Mouse (Mus musculus): Measurements from ENCODE around the gene Cdc42bpg. TPM values are rescaled to one million over a fixed set of nuclear protein-coding genes. Genes with fewer than 3 reads are reported as not detected.

Cdc42bpg gene
- 22.0 and 23.7 TPM in 2 replicates for polyA plus RNA-seq (2012; rRNA removed)

DNA sequence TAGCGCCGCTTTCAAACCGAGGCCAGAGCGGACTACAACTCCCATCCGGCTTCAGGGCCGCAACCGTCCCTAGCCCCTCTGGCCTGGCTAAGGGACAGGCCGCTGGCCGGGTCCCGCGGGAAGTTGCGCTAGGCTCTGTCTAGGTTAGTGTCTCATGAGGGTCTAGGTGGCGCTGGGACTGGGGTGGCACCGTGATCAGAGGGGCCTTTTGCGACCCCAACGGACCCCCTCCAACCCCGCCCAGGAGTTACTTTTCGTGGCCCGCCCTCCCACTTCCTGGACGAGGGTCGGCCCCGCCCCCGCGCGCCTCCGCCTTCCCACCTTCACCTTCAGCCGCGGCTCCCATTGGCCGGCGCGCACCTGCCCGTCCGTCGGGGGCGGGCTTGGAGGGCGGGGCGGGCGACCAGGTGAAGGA lies at the start of gene Cdc42bpg:
TSS of gene Cdc42bpg (plus strand) at position 320 of the 415 bp plus-strand sequence.

DNA sequence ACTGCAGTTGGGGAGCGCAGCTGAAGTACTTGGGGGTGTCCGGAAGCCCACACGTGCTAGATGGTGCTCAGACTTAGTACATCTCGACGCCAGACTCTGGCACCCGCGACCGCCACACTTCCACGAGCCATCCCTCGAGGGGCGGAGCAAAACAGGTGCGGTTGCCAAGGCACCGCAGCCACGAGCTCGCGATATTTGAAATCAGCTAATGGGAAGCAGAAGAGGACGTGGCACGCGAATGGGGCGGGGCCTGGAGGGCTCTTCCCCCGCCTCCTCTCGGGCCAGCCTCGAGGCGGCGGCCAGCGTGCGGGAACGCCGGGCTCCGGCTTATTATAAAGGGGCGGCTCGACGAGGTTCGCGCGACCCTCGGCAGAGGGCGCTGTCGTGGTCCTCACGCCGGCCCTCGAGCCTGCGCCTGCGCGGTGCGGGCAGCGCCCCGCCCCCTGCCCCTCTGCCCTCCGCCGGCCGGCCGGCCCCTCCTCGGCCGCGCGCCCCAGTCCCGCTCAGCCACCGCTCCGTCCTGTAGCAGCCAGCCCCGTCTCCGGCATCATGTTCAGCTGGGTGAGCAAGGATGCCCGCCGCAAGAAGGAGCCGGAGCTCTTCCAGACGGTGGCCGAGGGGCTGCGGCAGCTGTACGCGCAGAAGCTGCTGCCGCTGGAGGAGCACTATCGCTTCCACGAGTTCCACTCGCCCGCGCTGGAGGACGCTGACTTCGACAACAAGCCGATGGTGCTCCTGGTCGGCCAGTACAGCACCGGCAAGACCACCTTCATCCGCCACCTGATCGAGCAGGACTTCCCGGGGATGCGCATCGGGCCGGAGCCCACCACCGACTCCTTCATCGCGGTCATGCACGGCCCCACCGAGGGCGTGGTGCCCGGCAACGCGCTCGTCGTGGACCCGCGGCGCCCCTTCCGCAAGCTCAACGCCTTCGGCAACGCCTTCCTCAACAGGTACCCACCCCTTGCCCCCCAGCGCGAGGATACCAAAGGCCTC lies 29.5 kb upstream of the Cdc42bpg start, which contains the start of gene Ehd1:
TSS of gene Ehd1 (plus strand) at position 300 of the 996 bp plus-strand sequence.

DNA sequence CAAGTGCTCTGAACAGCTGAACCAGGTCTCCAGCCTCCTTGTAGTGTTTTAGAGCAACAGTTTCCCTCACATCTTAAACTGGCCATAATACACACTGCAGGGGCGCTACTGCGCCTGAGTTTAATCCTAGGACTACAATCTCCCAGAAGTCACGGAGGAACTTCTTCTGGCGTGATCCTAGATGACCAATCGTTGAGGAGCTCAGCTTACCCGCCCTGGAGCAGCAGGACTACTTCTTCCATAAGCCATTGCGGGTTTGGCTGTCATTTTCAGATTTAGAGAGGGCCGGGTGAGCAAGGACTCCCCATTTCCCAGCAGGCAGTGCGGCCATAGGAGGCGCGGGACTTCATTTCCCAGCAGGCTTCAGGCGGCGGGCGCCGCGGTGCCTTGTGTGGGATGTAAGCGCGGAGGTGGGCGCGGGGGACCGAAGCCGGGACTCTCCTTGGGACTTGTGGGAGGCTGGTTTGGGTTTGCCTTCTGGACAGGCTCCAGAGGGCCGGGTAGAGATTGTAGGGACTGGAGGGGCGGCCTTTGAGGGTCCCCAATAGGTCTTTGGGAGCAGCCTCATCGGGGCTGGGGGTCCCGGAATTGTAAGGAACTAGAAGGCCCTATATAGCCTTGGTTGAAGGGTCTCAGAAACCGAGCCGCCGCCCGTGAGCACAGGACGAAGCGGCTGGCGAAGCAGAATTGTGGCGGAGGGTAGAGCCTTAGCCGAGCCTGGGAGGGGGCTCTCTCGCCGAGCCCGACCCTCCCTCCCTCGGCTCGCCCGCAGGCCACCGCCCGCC lies 28.6 kb downstream of the Cdc42bpg start, which contains the start of gene Men1:
TSS of gene Men1 (plus strand) at position 307 of the 785 bp plus-strand sequence.

DNA sequence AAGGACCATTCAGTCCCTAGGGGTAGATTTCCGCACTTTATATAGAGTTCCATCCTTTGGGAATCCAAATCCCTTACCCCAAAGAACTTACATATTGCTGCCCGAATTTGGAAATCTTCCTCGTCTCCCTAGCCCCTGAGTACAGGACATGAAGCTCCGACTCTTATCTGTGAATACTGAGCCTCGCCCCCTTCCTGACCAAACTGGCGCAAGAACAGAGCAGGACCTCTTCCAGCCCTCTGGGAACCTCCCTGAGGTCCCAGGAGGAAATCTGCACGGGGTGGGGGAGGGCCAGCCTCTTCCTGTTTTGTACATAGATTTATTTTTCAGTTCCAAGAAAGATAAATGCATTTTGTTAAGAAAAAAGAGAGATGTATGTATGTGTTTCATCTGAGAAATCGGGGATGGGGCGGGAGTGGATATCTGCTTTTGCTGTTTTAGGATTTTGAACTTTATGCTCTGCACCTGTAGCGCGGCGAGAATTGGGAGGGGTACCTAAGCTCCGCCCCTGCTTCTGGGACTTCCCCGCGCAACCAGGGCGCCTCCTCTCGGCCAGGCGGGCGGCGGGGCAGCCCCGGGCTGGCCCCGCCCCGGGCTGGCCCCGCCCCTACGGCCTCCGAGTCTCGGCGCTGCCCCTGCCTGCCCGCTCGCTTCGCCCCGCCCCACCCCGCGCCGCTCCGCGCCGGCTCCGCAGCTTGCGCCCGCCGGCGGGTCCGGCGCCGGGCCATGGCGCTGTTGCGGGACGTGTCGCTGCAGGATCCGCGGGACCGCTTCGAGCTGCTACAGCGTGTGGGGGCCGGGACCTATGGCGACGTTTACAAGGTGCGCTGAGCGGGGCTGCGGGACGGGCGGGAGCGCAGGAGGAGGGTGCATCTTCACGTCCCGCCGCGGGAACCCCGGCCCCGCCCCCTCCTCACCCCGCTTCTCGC lies 34.5 kb downstream of the Cdc42bpg start, which contains the start of gene Map4k2:
TSS of gene Map4k2 (plus strand) at position 612 of the 929 bp plus-strand sequence.

DNA sequence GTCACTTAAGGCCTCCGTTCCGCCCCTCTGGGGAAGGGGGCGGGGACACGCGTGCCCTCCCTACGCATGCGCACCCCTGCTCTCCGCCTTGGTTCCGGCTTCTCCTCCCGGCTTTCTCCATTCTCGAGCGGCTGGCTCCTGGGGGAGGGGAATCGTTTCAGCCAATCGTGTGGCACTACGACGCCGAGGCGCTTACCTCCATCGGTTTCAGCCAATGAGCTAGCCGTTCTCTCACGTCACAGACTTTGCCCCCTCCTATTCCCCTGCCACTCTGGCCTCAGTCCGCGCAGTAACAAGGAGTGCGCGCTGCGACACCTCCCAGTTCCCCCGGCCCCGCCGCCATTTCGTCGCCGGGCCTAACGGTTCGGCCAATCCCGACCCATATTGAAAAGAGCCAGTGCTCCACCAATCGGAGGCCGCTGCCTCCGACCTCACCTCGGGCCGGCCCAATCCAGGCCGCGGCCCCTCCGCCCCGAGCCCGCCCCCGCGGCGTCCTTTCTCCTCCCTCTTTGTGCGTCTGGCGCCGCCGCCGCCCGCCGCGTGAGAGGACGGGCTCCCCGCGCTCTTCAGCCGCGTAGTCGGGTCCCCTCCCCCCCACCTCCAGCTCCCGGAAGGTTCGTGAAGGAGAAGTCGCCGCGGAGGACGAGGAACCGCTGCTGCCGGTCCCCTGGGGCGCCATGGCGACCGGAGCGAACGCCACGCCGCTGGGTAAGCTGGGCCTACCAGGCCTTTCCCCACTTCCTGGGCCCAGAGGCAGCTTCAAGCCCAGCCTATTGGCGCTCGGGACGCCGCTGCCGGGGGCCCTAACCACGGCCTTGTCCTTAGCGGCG lies 57.4 kb downstream of the Cdc42bpg start, which contains the start of gene Sf1:
TSS of gene Sf1 (plus strand) at position 280 of the 830 bp plus-strand sequence.

Other genes with a start within 250 kb of the Cdc42bpg start
- 18.5 and 22.7 TPM in 2 replicates for gene Mrpl49, start 248.7 kb upstream of the Cdc42bpg start, polyA plus RNA-seq (2012; rRNA removed)
- 2,067 and 2,719 TPM in 2 replicates for gene Fau, start 248.6 kb upstream of the Cdc42bpg start, polyA plus RNA-seq (2012; rRNA removed)
- gene Znhit2, start 245.3 kb upstream of the Cdc42bpg start, polyA plus RNA-seq (2012; rRNA removed) = 98.8 and 129 TPM in 2 replicates
- gene Tm7sf2, start 238.1 kb upstream of the Cdc42bpg start, polyA plus RNA-seq (2012; rRNA removed) = 64.3 and 73.1 TPM in 2 replicates
- gene Vps51, start 229.2 kb upstream of the Cdc42bpg start, polyA plus RNA-seq (2012; rRNA removed) = 102 and 114 TPM in 2 replicates
- not detected in 2 replicates for gene Tmem262, start 226.4 kb upstream of the Cdc42bpg start, polyA plus RNA-seq (2012; rRNA removed)
- 0.52 and 0.77 TPM in 2 replicates for gene Gm28374, start 224.2 kb upstream of the Cdc42bpg start, polyA plus RNA-seq (2012; rRNA removed)
- gene Zfpl1, start 221.5 kb upstream of the Cdc42bpg start, polyA plus RNA-seq (2012; rRNA removed) = 107 and 147 TPM in 2 replicates
- gene Cdca5, start 221.5 kb upstream of the Cdc42bpg start, polyA plus RNA-seq (2012; rRNA removed) = 5.0 and 7.6 TPM in 2 replicates
- not detected in 2 replicates for gene AC131692.1, start 212.0 kb upstream of the Cdc42bpg start, polyA plus RNA-seq (2012; rRNA removed)
- 0.57 and 0.89 TPM in 2 replicates for gene Naaladl1, start 200.7 kb upstream of the Cdc42bpg start, polyA plus RNA-seq (2012; rRNA removed)
- gene Sac3d1, start 187.8 kb upstream of the Cdc42bpg start, polyA plus RNA-seq (2012; rRNA removed) = 95.3 and 147 TPM in 2 replicates
- 30.1 and 33.9 TPM in 2 replicates for gene Snx15, start 178.2 kb upstream of the Cdc42bpg start, polyA plus RNA-seq (2012; rRNA removed)
- gene Batf2, start 165.5 kb upstream of the Cdc42bpg start, polyA plus RNA-seq (2012; rRNA removed) = 5.3 and 8.6 TPM in 2 replicates
- 157 and 174 TPM in 2 replicates for gene Arl2, start 164.9 kb upstream of the Cdc42bpg start, polyA plus RNA-seq (2012; rRNA removed)
- 0.44 and 0.75 TPM in 2 replicates for gene Majin, start 122.1 kb upstream of the Cdc42bpg start, polyA plus RNA-seq (2012; rRNA removed)
- gene Gpha2, start 80.1 kb upstream of the Cdc42bpg start, polyA plus RNA-seq (2012; rRNA removed) = 58.5 and 77.5 TPM in 2 replicates
- 108 and 236 TPM in 2 replicates for gene Ppp2r5b, start 70.6 kb upstream of the Cdc42bpg start, polyA plus RNA-seq (2012; rRNA removed)
- 59.3 and 62.5 TPM in 2 replicates for gene Atg2a, start 64.8 kb upstream of the Cdc42bpg start, polyA plus RNA-seq (2012; rRNA removed)
- gene Ehd1, start 29.7 kb upstream of the Cdc42bpg start, polyA plus RNA-seq (2012; rRNA removed) = 255 and 442 TPM in 2 replicates
- 91.9 and 113 TPM in 2 replicates for gene Men1, start 28.5 kb downstream of the Cdc42bpg start, polyA plus RNA-seq (2012; rRNA removed)
- 169 and 208 TPM in 2 replicates for gene Map4k2, start 34.7 kb downstream of the Cdc42bpg start, polyA plus RNA-seq (2012; rRNA removed)
- 206 and 238 TPM in 2 replicates for gene Sf1, start 57.2 kb downstream of the Cdc42bpg start, polyA plus RNA-seq (2012; rRNA removed)
- gene Pygm, start 77.9 kb downstream of the Cdc42bpg start, polyA plus RNA-seq (2012; rRNA removed) = 19.9 and 23.9 TPM in 2 replicates
- gene Rasgrp2, start 92.9 kb downstream of the Cdc42bpg start, polyA plus RNA-seq (2012; rRNA removed) = 86.4 and 103 TPM in 2 replicates
- 5.9 and 11.2 TPM in 2 replicates for gene Nrxn2, start 112.3 kb downstream of the Cdc42bpg start, polyA plus RNA-seq (2012; rRNA removed)
- 0.32 TPM in 1 of 2 replicates, not detected in the other for gene Slc22a12, start 236.6 kb downstream of the Cdc42bpg start, polyA plus RNA-seq (2012; rRNA removed)

Measured in ovary, adult 2 months (tissue).